Mouse (Mus musculus): ENCODE data around the gene Trmt2a. TPM values are rescaled to one million over a fixed set of nuclear protein-coding genes. Genes with fewer than 3 reads are reported as not detected.
A peak's percentile ranks its signal among the peaks of the same experiment; 100 is the strongest.

Trmt2a gene
- total and polyA plus RNA-seq, 3 experiments: 155 to 252 (median 196) TPM

DNA sequence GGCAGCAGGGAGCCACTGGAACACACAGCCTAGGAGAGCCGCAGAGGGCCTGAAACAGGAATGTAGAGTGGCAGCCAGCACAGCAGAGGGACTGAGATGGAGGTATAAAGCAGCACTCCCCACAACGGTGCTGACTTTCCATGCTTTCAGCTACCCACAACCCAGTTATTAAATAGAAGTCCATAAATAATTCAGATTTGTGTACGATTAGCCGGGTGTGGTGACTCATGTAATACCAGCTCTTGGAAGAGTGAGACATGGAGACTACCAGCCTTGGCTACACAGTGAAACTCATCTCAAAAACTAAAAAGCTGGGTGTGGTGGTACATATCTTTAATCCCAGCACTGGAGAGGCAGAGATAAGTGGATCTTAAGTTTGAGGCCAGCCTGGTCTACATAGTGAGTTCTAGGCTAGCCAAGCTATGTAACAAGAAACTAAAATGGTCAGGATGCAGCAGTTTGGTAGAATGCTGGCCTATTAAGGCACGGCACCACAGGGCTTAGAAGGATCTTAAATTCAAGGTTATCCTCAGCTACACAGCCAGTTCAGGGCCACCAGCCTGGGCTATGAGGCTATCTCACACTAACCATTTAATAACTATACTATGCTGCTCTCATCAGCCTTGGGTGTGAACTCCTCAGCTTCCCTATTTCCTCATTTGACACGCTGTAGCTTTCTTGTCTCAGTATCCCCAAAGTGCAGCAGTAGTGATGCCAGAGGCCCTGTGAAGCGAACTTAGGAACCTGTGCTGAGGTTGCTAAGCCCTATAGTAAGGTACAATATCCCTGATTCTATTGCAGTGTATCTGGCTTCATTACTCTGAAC lies 11.6 kb upstream of the Trmt2a start:
- peaks cover 6 to 39% of the 10 kb centered on the region in 2 experiments; a peak in 3 of 4 replicates for H3K4me1 ChIP-seq (ENCODE audit: control insufficient read depth in 1 of 2, insufficient read depth in 2 of 2)
- no peak for TF ChIP-seq KAT2A (IDR thresholded peaks at IDR 0.05; ENCODE audit: insufficient replicate concordance, low read length)
- peak; percentile 5; the same call in 1 of the 2 replicates for TF ChIP-seq CHD2 (IDR thresholded peaks at IDR 0.05; ENCODE audit: low read length)
- no peak for TF ChIP-seq JUND (conservative IDR thresholded peaks at IDR 0.05; ENCODE audit: low read depth, low read length)
- no peak for TF ChIP-seq TCF12 (IDR thresholded peaks at IDR 0.05; ENCODE audit: low read depth, low read length)
- TF ChIP-seq USF1 (IDR thresholded peaks at IDR 0.05; ENCODE audit: low read depth, low read length): no peak
- no peak for TF ChIP-seq USF2 (conservative IDR thresholded peaks at IDR 0.05; ENCODE audit: low read depth, low read length)
- no peak for TF ChIP-seq JUN (IDR thresholded peaks at IDR 0.05; ENCODE audit: insufficient read depth, low read depth, low read length)
- TF ChIP-seq ZNF384 (IDR thresholded peaks at IDR 0.05; ENCODE audit: low read depth, low read length): no peak
- no peak for TF ChIP-seq E2F4 (IDR thresholded peaks at IDR 0.05; ENCODE audit: insufficient replicate concordance, low read depth, low read length)
- no peak for TF ChIP-seq GABPA (IDR thresholded peaks at IDR 0.05; ENCODE audit: insufficient replicate concordance, low read depth, low read length)
- TF ChIP-seq POLR2AphosphoS2 (IDR thresholded peaks at IDR 0.05; ENCODE audit: low read depth, low read length): peak; percentile 72; the same call in 1 of the 2 replicates
- no peak for TF ChIP-seq MXI1 (IDR thresholded peaks at IDR 0.05; ENCODE audit: low read depth, low read length)
- no peak overlapping the region for H3K4me2 ChIP-seq (ENCODE audit: insufficient read depth, low read depth, poor library complexity, severe bottlenecking)
- peaks cover 36 to 54% of the 10 kb centered on the region in 2 experiments for H3K36me3 ChIP-seq (replicated peaks in 1 of 2; ENCODE audit: control insufficient read depth in 1 of 2, insufficient read depth in 1 of 2, low read length in 1 of 2)
- H3K9me3 ChIP-seq (replicated peaks; ENCODE audit: low read length): no peaks in the 10 kb centered on the region
- H3K27me3 ChIP-seq (replicated peaks): no peaks in the 10 kb centered on the region
- no peak overlapping the region for H3K27ac ChIP-seq (ENCODE audit: insufficient read depth, low read depth)
- dilution Hi-C loops (cut with MboI; ENCODE audit: extremely low pct_ligation_motif_present, extremely low pct_unique_long_range_greater_than_20kb, low sequenced_read_pairs) (no loop called here), in situ Hi-C loops (cut with MboI; ENCODE audit: low pct_ligation_motif_present, low pct_unique_long_range_greater_than_20kb, low sequenced_read_pairs) (no loop called here)
- DNase-seq (ENCODE audit: extremely low read depth): no peak
- H3K4me3 ChIP-seq (replicated peaks in 1 of 3; ENCODE audit: low read depth in 2 of 3, low read length in 2 of 3, poor library complexity in 1 of 3): no peak overlapping the region
- H3K9ac ChIP-seq (ENCODE audit: insufficient read depth, low read depth): no peak overlapping the region
- H3K79me2 ChIP-seq (replicated peaks; ENCODE audit: control insufficient read depth, extremely low read depth, insufficient read depth, poor library complexity, severe bottlenecking): no peaks in the 10 kb centered on the region; the same call in 1 of the 2 replicates

DNA sequence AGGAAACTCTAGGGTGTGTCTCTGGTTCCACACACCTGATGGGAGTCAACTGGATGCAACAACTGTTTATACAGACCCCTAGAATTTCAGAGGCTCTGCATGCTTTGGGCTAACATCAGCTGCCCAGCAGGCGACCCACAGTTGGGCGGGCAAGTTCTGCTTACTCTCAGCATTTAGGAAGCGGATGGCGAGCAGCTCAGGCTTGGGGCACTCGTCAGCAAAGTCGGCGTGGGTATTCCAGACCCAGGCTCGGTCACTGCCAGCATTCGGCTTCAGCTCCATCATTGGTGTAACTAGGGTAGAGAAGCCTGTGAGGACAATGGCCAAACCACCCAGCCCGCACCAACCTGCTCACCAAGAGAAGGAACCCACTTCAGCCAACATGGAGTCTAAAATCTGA lies 6.9 kb upstream of the Trmt2a start:
- Histone ChIP-seq H3K27ac (ENCODE audit: insufficient read depth, low read depth) (no peak overlapping the region), H3K9me3 (replicated peaks; ENCODE audit: low read length) (no peaks in the 10 kb centered on the region), H3K27me3 (replicated peaks) (no peaks in the 10 kb centered on the region), H3K79me2 (replicated peaks; ENCODE audit: control insufficient read depth, extremely low read depth, insufficient read depth, poor library complexity, severe bottlenecking) (peaks cover 37% of the 10 kb centered on the region), H3K4me2 (ENCODE audit: insufficient read depth, low read depth, poor library complexity, severe bottlenecking) (no peak overlapping the region), H3K4me1 (ENCODE audit: control insufficient read depth in 1 of 2, insufficient read depth in 2 of 2) (peaks cover 6 to 39% of the 10 kb centered on the region in 2 experiments), H3K9ac (ENCODE audit: insufficient read depth, low read depth) (no peak overlapping the region), H3K4me3 (replicated peaks in 1 of 3; ENCODE audit: low read depth in 2 of 3, low read length in 2 of 3, poor library complexity in 1 of 3) (no peak overlapping the region), H3K36me3 (replicated peaks in 1 of 2; ENCODE audit: control insufficient read depth in 1 of 2, insufficient read depth in 1 of 2, low read length in 1 of 2) (peaks cover 81 to 96% of the 10 kb centered on the region in 2 experiments)
- in situ Hi-C loops (cut with MboI; ENCODE audit: low pct_ligation_motif_present, low pct_unique_long_range_greater_than_20kb, low sequenced_read_pairs) (no loop called here), dilution Hi-C loops (cut with MboI; ENCODE audit: extremely low pct_ligation_motif_present, extremely low pct_unique_long_range_greater_than_20kb, low sequenced_read_pairs) (no loop called here)
- DNase-seq (ENCODE audit: extremely low read depth): no peak
- TF ChIP-seq JUN (IDR thresholded peaks at IDR 0.05; ENCODE audit: insufficient read depth, low read depth, low read length): no peak
- no peak for TF ChIP-seq MEF2A (IDR thresholded peaks at IDR 0.05; ENCODE audit: borderline replicate concordance, low read depth, low read length)
- TF ChIP-seq RAD21 (IDR thresholded peaks at IDR 0.05; ENCODE audit: low read depth, low read length): no peak
- no peak for TF ChIP-seq UBTF (IDR thresholded peaks at IDR 0.05; ENCODE audit: low read depth, low read length)
- peak; percentile 30; the same call in 1 of the 2 replicates for TF ChIP-seq POLR2A (IDR thresholded peaks at IDR 0.05; ENCODE audit: low read depth, low read length)

All from CH12.LX (cell line).